Mouse (Mus musculus): Measurements from ENCODE around the gene Cog7. TPM values are rescaled to one million over a fixed set of nuclear protein-coding genes. Genes with fewer than 3 reads are reported as not detected.

Cog7 gene
- polyA plus RNA-seq, 1 experiment: 29.6 TPM

- no peak for DNase-seq (ENCODE audit: low read depth)
Observed at GRCm38 (mm10) chr7:121954891-121955669, 26.4 kb downstream of the Cog7 start.

DNA sequence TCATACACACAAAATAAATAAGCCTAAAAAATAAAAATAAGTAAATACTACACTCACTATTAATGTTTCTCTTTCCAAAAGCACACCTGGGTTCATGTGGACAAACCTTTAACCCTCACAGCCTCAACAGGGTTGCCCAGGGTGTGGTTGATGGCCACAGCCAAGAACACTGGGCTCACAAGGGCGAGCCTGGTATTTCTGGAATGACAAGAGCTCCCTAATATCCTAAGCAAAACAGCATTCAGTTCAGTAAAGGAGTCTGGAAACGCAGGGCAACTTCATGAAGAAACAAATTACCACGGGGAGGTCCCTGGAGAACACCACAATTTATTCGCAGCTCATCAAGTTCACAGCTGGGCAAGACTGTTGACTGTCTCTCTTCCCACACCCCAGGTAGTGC is 34.0 kb downstream of the Cog7 start:
- no peak for DNase-seq (ENCODE audit: low read depth)

GRCm38 (mm10) chr7:121946196-121946595 is 35.3 kb downstream of the Cog7 start:
- no peak for DNase-seq (ENCODE audit: low read depth)

GRCm38 (mm10) chr7:121942371-121942770 is 39.1 kb downstream of the Cog7 start:
- no peak for DNase-seq (ENCODE audit: low read depth)

GRCm38 (mm10) chr7:121941640-121942039 is 39.9 kb downstream of the Cog7 start:
- DNase-seq (ENCODE audit: low read depth): no peak

GRCm38 (mm10) chr7:121941016-121941415 is 40.5 kb downstream of the Cog7 start:
- DNase-seq (ENCODE audit: low read depth): no peak

- no peak for DNase-seq (ENCODE audit: low read depth)
Observed at GRCm38 (mm10) chr7:121939729-121940128, 41.8 kb downstream of the Cog7 start.

DNA sequence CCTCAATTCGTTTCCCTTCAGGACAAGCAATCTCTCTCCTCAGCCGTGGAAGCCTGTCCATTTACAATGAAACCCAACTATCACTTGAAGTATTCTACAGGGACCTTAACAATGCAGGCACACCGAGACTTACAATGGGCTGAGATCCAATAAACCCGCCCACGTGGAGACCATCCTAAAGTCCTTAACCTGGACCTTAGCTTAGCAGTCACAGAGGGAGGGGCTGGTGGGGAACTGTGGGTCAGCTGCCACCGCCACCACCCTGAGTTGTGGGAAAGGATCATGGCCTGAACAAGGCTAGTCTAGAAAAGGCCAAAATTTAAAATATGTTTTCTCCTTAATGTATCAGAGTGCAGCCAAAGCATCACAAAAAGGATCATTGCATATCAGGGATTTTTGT is 42.3 kb downstream of the Cog7 start:
- DNase-seq (ENCODE audit: low read depth): no peak

GRCm38 (mm10) chr7:121938124-121938891 is 43.2 kb downstream of the Cog7 start:
- DNase-seq (ENCODE audit: low read depth): no peak

- DNase-seq (ENCODE audit: low read depth): no peak
Observed at GRCm38 (mm10) chr7:121936861-121937630, 44.5 kb downstream of the Cog7 start.

DNA sequence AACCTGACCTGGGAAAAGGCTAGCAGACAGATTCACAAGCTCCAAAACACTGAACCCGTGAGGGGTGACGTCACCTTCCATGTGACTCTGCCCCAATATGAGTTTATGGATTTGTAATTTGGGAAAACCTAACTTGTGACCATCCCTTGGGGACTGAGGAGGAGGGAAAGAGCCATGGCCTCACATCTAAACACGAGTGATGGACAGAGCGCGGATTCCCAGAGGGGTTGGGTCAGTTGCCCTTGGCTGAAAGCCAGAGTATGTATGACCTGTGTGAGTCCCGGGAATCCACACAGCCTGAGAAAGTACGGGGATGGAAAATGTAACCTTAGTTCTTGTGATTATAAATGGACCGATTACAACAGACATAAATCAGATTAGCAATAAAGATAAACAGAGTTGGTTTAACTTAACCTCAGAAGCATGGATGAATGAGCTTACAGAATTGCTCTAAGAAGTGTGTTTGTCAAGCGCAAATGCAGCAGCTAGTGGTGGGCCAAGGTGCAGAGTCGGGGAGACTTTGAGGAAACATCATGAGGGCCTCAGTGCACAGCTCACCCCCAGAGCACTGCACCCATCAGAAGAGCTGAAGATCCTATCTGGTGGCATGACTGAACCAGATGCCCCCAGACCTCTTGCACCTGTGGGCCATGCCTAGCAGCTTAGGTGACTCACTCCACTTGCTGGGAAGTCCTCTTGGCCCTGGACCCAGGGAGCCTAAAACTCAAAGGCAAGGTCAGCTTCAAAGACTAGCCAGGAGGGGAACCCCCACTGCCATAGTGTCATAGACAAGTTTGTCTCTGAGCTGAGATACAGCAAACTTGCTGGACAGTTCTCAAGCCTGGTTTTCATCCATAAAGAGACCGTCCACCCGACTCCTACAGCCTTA is 45.4 kb downstream of the Cog7 start:
- DNase-seq (ENCODE audit: low read depth): no peak

DNA sequence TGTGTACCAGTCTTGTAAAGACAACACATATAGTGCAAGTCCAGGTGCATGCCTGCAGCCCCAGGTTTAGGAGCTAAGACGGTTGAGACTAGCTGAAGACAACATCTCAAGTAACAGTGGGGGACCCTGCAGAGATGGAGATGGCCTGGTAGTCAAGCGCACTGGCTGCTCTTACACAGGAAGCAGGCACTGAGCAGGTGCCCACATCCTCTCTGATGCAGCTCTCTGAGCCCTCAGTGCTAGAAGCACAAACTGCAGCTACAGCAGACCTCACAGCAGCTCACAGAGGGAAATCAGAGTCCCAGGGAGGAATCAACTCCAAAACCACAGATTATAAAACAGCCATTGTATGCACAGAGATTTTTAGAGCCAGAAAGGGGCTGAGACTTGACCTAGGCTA is 47.2 kb downstream of the Cog7 start:
- no peak for DNase-seq (ENCODE audit: low read depth)

DNA sequence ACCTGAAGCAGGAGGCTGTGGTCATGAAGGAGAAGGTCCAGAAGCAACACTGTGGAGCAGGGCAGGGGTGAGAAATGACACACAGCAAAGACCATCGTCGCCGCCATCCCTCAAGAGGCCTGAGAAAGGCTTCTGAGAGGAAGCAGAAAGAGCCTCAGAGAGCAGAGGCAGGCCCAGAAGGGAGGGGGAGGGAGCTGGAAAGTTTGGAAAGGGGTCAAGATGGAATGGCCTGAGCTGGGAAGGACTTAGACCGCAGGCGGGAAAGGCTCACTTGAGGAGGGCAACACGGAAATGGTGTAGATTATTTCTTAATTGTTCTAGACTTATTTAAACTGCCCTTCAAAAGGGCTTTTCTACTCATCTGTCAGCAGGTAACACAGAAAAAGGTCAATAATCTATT is 47.8 kb downstream of the Cog7 start:
- no peak for DNase-seq (ENCODE audit: low read depth)

DNA sequence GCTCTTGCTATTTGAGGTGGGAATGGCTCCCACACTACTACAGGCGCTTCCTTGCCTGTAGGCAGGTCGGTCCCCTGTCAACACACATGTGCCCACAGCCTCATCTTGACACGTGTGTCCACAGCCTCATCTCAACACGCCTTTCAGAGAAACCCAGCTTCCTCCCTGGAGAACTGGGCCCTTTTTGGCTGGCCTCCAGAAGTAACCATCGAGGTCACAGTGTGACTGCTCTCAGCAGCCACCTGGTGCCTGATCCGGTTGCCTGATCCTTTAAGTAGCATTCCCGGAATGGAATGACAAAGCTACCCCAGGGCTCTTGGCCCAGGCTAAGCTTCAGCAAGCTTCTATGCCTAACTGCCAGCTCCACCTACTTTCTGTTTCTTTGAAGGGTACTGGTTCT is 50.3 kb downstream of the Cog7 start:
- DNase-seq (ENCODE audit: low read depth): no peak

DNA sequence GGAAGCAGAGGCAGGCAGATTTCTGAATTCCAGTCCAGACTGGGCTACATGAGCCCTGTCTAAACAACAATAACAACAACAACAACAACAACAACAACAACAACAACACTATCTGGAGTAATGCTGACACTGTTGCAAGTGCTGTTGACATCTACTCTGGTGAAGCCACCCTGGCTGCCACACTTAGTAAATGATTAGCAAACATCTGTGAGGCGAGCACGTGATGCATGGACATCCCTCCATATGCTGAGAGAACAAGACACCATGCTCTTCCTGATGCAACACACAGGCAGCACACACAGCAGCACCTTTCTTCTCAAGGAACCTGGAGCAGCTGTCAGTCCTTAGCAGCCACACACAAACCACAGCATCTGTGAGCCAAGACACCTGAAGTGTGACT is 53.6 kb downstream of the Cog7 start:
- DNase-seq (ENCODE audit: low read depth): no peak

DNA sequence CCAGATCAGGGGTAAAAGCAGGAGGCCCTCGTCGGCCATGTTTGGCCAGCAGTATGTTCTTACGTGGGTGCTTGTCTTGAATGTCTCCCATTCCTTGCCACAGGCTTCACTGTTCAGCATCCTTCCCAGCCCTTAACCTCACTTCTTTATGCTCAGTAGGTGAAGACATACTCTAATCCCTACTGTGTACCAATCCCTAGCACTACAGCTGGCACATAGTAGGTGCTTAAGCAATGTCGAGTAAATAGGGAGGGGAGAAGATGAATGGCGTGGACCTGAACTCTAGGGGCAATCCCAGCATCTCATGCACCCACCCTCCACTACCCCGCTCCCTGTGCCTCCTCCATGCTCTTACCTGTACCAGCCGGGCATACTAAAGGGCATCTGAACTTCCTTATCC is 57.1 kb downstream of the Cog7 start:
- no peak for DNase-seq (ENCODE audit: low read depth)

DNA sequence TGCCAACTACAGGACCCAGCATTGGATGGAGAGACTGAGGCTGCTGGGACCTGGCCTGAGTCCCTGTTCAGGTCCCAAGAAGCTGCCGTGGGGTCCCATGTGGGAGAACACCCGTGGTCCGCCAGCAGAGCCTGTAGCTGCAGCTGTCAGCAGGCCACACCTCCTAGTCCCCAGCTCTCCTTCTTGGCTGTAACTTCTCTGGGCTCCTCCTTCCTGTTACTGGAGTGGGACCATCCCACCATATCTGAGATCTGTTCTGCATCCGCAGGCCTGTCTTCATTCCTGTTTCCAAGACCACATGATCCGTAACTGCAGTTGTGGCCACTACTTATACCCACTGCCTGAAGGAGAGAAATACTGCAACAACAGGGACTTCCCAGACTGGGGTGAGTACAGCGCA is 67.6 kb downstream of the Cog7 start:
- no peak for DNase-seq (ENCODE audit: low read depth)

DNA sequence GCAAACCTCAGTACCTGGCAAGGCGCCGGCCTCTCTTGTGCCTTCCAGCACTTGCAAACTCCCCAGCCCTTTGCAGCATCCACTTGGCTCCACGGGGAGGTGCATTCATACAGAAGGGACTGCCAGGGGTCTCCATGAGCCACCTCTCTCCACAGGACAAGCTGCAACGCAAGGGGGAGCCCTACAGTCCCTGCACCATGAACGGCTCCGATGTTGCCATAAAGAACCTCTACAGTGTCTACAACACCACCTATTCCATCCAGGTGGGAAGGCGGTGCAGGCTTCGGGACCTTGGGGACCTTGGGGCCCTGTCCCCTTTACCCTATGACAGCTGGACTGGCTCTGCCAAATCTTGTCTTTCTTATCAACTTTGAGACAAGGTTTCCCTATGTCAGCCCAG is 69.3 kb downstream of the Cog7 start:
- no peak for DNase-seq (ENCODE audit: low read depth)

- no peak for DNase-seq (ENCODE audit: low read depth)
Observed at GRCm38 (mm10) chr7:121906879-121907278, 74.6 kb downstream of the Cog7 start.

GRCm38 (mm10) chr7:121902757-121903411 is 78.6 kb downstream of the Cog7 start:
- no peak for DNase-seq (ENCODE audit: low read depth)

GRCm38 (mm10) chr7:121899940-121900339 is 81.6 kb downstream of the Cog7 start:
- DNase-seq (ENCODE audit: low read depth): no peak
